Mouse (Mus musculus): ENCODE data around the gene Gm37240.
A peak's percentile ranks its signal among the peaks of the same experiment; 100 is the strongest.

The Gm37240 gene

GRCm38 (mm10) chr3:85264963-85265362 is 622.4 kb downstream of the Gm37240 start:
- no peak for DNase-seq (ENCODE audit: low spot score)

GRCm38 (mm10) chr3:85264546-85264945 is 622.8 kb downstream of the Gm37240 start:
- DNase-seq (ENCODE audit: low spot score): no peak

- no peak for DNase-seq (ENCODE audit: low spot score)
Measured at GRCm38 (mm10) chr3:85254526-85254925, 632.8 kb downstream of the Gm37240 start.

GRCm38 (mm10) chr3:85251631-85252030 is 635.7 kb downstream of the Gm37240 start:
- no peak for DNase-seq (ENCODE audit: low spot score)

GRCm38 (mm10) chr3:85246131-85246530 is 641.2 kb downstream of the Gm37240 start:
- no peak for DNase-seq (ENCODE audit: low spot score)

- no peak for DNase-seq (ENCODE audit: low spot score)
Measured at GRCm38 (mm10) chr3:85236546-85236945, 650.8 kb downstream of the Gm37240 start.

GRCm38 (mm10) chr3:85232846-85233245 is 654.5 kb downstream of the Gm37240 start:
- no peak for DNase-seq (ENCODE audit: low spot score)

- no peak for DNase-seq (ENCODE audit: low spot score)
Measured at GRCm38 (mm10) chr3:85222046-85222445, 665.3 kb downstream of the Gm37240 start.

GRCm38 (mm10) chr3:85214926-85215325 is 672.4 kb downstream of the Gm37240 start:
- DNase-seq (ENCODE audit: low spot score): no peak

- no peak for DNase-seq (ENCODE audit: low spot score)
Measured at GRCm38 (mm10) chr3:85212751-85213350, 674.5 kb downstream of the Gm37240 start.

- DNase-seq (ENCODE audit: low spot score): no peak
Measured at GRCm38 (mm10) chr3:85209887-85210844, 677.2 kb downstream of the Gm37240 start.

GRCm38 (mm10) chr3:85206475-85206874 is 680.8 kb downstream of the Gm37240 start:
- no peak for DNase-seq (ENCODE audit: low spot score)

- no peak for DNase-seq (ENCODE audit: low spot score)
Measured at GRCm38 (mm10) chr3:85205911-85206310, 681.4 kb downstream of the Gm37240 start.

- DNase-seq (ENCODE audit: low spot score): no peak
Measured at GRCm38 (mm10) chr3:85203659-85204058, 683.7 kb downstream of the Gm37240 start.

GRCm38 (mm10) chr3:85202726-85203125 is 684.6 kb downstream of the Gm37240 start:
- DNase-seq (ENCODE audit: low spot score): no peak

- no peak for DNase-seq (ENCODE audit: low spot score)
Measured at GRCm38 (mm10) chr3:85201785-85202184, 685.5 kb downstream of the Gm37240 start.

- no peak for DNase-seq (ENCODE audit: low spot score)
Measured at GRCm38 (mm10) chr3:85198496-85198895, 688.8 kb downstream of the Gm37240 start.

- no peak for DNase-seq (ENCODE audit: low spot score)
Measured at GRCm38 (mm10) chr3:85197148-85197547, 690.2 kb downstream of the Gm37240 start.

GRCm38 (mm10) chr3:85196591-85196990 is 690.7 kb downstream of the Gm37240 start:
- no peak for DNase-seq (ENCODE audit: low spot score)

- peak; percentile 66 for DNase-seq (ENCODE audit: low spot score)
Measured at GRCm38 (mm10) chr3:85195068-85195481, 692.2 kb downstream of the Gm37240 start.

- no peak for DNase-seq (ENCODE audit: low spot score)
Measured at GRCm38 (mm10) chr3:85189791-85190190, 697.5 kb downstream of the Gm37240 start.

GRCm38 (mm10) chr3:85188364-85188763 is 699.0 kb downstream of the Gm37240 start:
- DNase-seq (ENCODE audit: low spot score): no peak

- no peak for DNase-seq (ENCODE audit: low spot score)
Measured at GRCm38 (mm10) chr3:85186661-85187076, 700.6 kb downstream of the Gm37240 start.

Measured in lung, postnatal 25 days (tissue).